Comparison of ENCODE assay signal across 18 mouse cellular contexts in the genomic region with DNA sequence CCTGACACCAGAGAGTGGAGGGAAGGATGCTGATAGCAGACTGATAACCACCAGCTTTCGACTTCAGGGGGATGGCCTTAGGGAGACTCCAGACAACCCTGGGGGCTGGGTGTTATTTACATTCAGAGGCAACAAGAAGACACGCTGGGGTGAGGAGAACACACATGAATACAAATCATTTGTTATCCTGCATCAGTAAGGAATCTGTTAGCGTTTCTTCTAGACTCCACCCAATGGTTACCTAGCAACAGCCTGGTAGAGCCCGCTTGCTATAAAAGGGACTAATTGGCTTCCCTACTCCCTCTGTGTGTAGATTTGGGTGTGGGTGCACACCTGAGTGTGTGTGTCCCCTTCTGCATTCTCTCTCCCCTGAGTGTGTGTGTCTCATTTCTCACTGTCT.
DNase-seq lines count a peak whose midpoint lies in the region; ATAC-seq lines count a peak whose summit lies in the region.
"Had no signal": no experiment of that assay in that cellular context is flagged by ENCODE, and none has a peak within 500 bp of the region (broad histone marks: within the 10 kb centered on the region; RNA-seq: fewer than 3 reads in every experiment).

No protein-coding gene starts in this region.

- WGBS in forebrain, embryonic 16.5 days: 12% methylated on average over 4 of the region's 4 CpGs
- WGBS in midbrain, embryonic 12.5 days: 26% methylated on average over 4 of the region's 4 CpGs

- ATAC-seq in forebrain, embryonic 16.5 days: peak; percentile 76
- ATAC-seq in midbrain, embryonic 12.5 days (ENCODE audit: low FRiP score, low read depth): 0 out of 2 replicates have a peak, but pooled peaks have one; percentile 27
- no peak for ATAC-seq in megakaryocyte progenitor cell, adult 5-6 weeks (replicated peaks; ENCODE audit: poor library complexity)

- H3K9me3 ChIP-seq in forebrain, embryonic 16.5 days (ENCODE audit: control insufficient read depth, low read length): no peaks in the 10 kb centered on the region
- no peaks in the 10 kb centered on the region for H3K9me3 ChIP-seq in midbrain, embryonic 12.5 days
- H3K9me3 ChIP-seq: embryonic facial prominence, embryonic 12.5 days; heart, embryonic 12.5 days; limb, embryonic 10.5 days; liver, embryonic 13.5 days; stomach, embryonic 15.5 days had no signal

- no peak overlapping the region for H3K27ac ChIP-seq in forebrain, embryonic 16.5 days (ENCODE audit: low read length)
- no peak overlapping the region for H3K27ac ChIP-seq in midbrain, embryonic 12.5 days (replicated peaks)
- H3K27ac ChIP-seq: embryonic facial prominence, embryonic 12.5 days; limb, embryonic 10.5 days; liver, embryonic 13.5 days; stomach, embryonic 15.5 days had no signal

- H3K4me2 ChIP-seq in forebrain, embryonic 16.5 days (ENCODE audit: low read length): no peak overlapping the region
- no peak overlapping the region for H3K4me2 ChIP-seq in midbrain, embryonic 12.5 days (replicated peaks)
- H3K4me2 ChIP-seq: embryonic facial prominence, embryonic 12.5 days; heart, embryonic 12.5 days; liver, embryonic 13.5 days; stomach, embryonic 15.5 days had no signal

- peaks cover 12% of the 10 kb centered on the region for H3K4me1 ChIP-seq in forebrain, embryonic 16.5 days (replicated peaks; ENCODE audit: control insufficient read depth, insufficient read depth, low read length)
- peaks cover 44% of the 10 kb centered on the region for H3K4me1 ChIP-seq in midbrain, embryonic 12.5 days
- H3K4me1 ChIP-seq: embryonic facial prominence, embryonic 12.5 days; heart, embryonic 12.5 days; liver, embryonic 13.5 days; stomach, embryonic 15.5 days had no signal

- H3K9ac ChIP-seq in forebrain, embryonic 16.5 days (replicated peaks; ENCODE audit: low read depth, low read length): no peak overlapping the region
- H3K9ac ChIP-seq in midbrain, embryonic 12.5 days (replicated peaks): no peak overlapping the region
- H3K9ac ChIP-seq: embryonic facial prominence, embryonic 12.5 days; heart, embryonic 12.5 days; liver, embryonic 13.5 days; stomach, embryonic 15.5 days had no signal

- intact Hi-C loops in left cerebral cortex, postnatal 25 days (cut with DNase I): loop anchor here (5.0 kb wide), 1 partner anchor 195 kb away; the partner anchor contains the start of gene Dll1

- no peaks in the 10 kb centered on the region for H3K36me3 ChIP-seq in forebrain, embryonic 16.5 days (ENCODE audit: control insufficient read depth, insufficient read depth)
- H3K36me3 ChIP-seq in midbrain, embryonic 12.5 days: no peaks in the 10 kb centered on the region
- H3K36me3 ChIP-seq: embryonic facial prominence, embryonic 12.5 days; heart, embryonic 12.5 days; limb, embryonic 10.5 days; liver, embryonic 13.5 days; stomach, embryonic 15.5 days had no signal

- DNase-seq in left cerebral cortex, postnatal 25 days (ENCODE audit: low spot score in 2 of 2): peak; percentile 19 to 26
- DNase-seq in left cerebral cortex, adult 18-20 months (ENCODE audit: low spot score in 2 of 2): no peak
- DNase-seq in right cerebral cortex, postnatal 25 days: no peak
- DNase-seq in layer of hippocampus, adult 18-20 months (ENCODE audit: low spot score in 2 of 2): no peak
- DNase-seq in adipocyte (ENCODE audit: low spot score): no peak
- DNase-seq: cerebellum, adult 9-10 months; kidney, adult 18-20 months; kidney, postnatal 36 days; liver, embryonic 13.5 days; lung, postnatal 10 days; thymus, postnatal 25 days had no signal

- H3K4me3 ChIP-seq in forebrain, embryonic 16.5 days (replicated peaks; ENCODE audit: low read length): no peak overlapping the region
- H3K4me3 ChIP-seq in midbrain, embryonic 12.5 days: no peak overlapping the region
- H3K4me3 ChIP-seq: embryonic facial prominence, embryonic 12.5 days; heart, embryonic 12.5 days; limb, embryonic 10.5 days; liver, embryonic 13.5 days; stomach, embryonic 15.5 days had no signal

- no peaks in the 10 kb centered on the region for H3K27me3 ChIP-seq in forebrain, embryonic 16.5 days (replicated peaks; ENCODE audit: control insufficient read depth, insufficient read depth, low read length)
- H3K27me3 ChIP-seq in midbrain, embryonic 12.5 days: no peaks in the 10 kb centered on the region
- H3K27me3 ChIP-seq: embryonic facial prominence, embryonic 12.5 days; stomach, embryonic 15.5 days had no signal

Comparison
In these comparisons a context has a peak if more than half of its experiments do, and no peak if none do; other contexts are left out.
1. DNase-seq: peak in left cerebral cortex, postnatal 25 days (2 of 2); none in left cerebral cortex, adult 18-20 months (0 of 2), right cerebral cortex, postnatal 25 days (single experiment), layer of hippocampus, adult 18-20 months (0 of 2) and adipocyte (single experiment).